Mouse (Mus musculus) hindbrain, embryonic 11.5 days (tissue): Measurements from ENCODE around the gene Nek3. TPM values are rescaled to one million over a fixed set of nuclear protein-coding genes. Genes with fewer than 3 reads are reported as not detected.

ENCODE experiments used
- ATAC-seq: fragments of 200-750 bp; cut with Nextera tagmentation; 2 replicates; pipeline ENCODE4 v1.8.0; 2017; ENCODE audit warnings: mild to moderate bottlenecking, moderate TSS enrichment, moderate library complexity; ENCODE audit not compliant: low FRiP score
- DNase-seq: peaks from one replicate; pipeline ENCODE4 v3.0.0-alpha.2; 2015; ENCODE audit warnings: low spot score
- H3K27ac ChIP-seq: fragments of 300-500 bp; sonication (generic); 2 replicates; pipeline ENCODE4 v1.5.1; 2014; ENCODE audit warnings: mild to moderate bottlenecking, low read depth, low read length
- H3K27me3 ChIP-seq: fragments of 300-500 bp; sonication (generic); 2 replicates; pipeline ENCODE4 v1.6.1; 2014; ENCODE audit warnings: mild to moderate bottlenecking, low read length, moderate library complexity, mixed read lengths; ENCODE audit not compliant: control insufficient read depth, insufficient read depth
- H3K36me3 ChIP-seq: fragments of 300-500 bp; sonication (generic); 2 replicates; pipeline ENCODE4 v1.6.1; 2014; ENCODE audit warnings: mild to moderate bottlenecking, low read length, moderate library complexity, mixed read lengths; ENCODE audit not compliant: control insufficient read depth, insufficient read depth
- H3K4me1 ChIP-seq: fragments of 300-500 bp; sonication (generic); replicated peaks from 2 replicates; pipeline ENCODE4 v1.6.1; 2014; ENCODE audit warnings: low read length, mixed read lengths; ENCODE audit not compliant: control insufficient read depth, insufficient read depth
- H3K4me2 ChIP-seq: fragments of 300-500 bp; sonication (generic); replicated peaks from 2 replicates; pipeline ENCODE4 v1.6.1; 2014; ENCODE audit warnings: mild to moderate bottlenecking, low read depth, low read length
- H3K4me3 ChIP-seq: fragments of 300-500 bp; sonication (generic); 2 replicates; pipeline ENCODE4 v1.5.1; 2014; ENCODE audit warnings: low read depth, low read length
- H3K9ac ChIP-seq: fragments of 300-500 bp; sonication (generic); 2 replicates; pipeline ENCODE4 v1.6.1; 2014; ENCODE audit warnings: low read depth, low read length
- H3K9me3 ChIP-seq: fragments of 300-500 bp; sonication (generic); 2 replicates; pipeline ENCODE4 v1.6.1; 2016; ENCODE audit warnings: low read length; ENCODE audit not compliant: control insufficient read depth
- WGBS: fragments of 180-500 bp; shearing (Covaris S2); extraction: QIAGEN DNeasy Blood & Tissue Kit; methylation state at CpG from one replicate; pipeline ENCODE4 v1.1.7; 2014; 5-methylcytosine and 5-hydroxymethylcytosine counted together
- polyA plus RNA-seq: library from polyadenylated mRNA; unstranded; fragments of >200 nt; fragmentation: Nextera tagmentation; extraction: Ambion mirVana; gene quantifications from 2 replicates; pipeline ENCODE4 v1.2.1, GENCODE M21; 2014

Gene Nek3
- polyA plus RNA-seq, 1 experiment from 2014 or later, result 10.5 TPM

DNA sequence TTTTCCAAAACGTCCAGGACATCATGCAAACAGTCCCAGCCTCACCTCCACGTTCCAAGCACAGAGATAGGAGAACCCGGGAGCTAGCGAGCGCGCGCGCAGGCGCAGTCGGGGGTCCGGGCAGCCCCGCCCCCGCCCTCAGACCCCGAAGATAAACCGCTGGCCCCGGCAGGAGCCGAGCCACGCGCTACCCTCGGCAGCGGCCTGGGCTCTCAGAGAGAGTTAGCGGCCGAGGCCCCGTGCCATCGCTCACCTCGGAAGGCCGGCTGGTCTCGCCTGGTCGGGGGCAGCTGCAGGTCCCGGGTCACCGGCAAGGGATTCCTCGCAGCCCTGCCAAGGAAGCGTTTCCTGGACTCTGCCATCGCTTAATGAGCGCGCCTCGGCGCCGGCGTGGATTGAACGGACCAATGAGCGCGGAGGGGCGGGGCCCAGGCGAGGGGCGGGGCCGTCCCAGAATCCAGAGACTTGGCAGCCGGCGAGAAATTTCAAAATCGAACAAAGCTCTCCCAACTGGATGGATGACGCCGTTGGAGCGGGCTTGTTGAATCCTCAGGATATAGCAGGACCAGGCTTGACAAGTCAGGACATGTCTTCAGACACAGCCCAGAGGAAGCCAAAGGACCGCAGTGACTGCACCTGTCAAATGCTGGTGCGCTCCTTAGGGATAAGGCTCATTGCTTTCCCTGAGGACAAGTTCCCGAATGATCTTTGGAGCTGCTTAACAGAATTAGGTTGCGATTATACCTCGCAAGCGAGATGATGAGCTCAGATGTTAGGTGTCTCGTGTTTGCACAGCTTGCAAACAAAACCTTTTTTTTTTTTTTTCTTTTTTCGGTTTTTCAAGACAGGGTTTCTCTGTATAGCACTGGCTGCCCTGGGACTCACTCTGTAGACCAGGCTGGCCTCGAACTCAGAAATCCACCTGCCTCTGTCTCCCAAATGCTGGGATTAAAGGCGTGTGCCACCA lies 19.5 kb upstream of the Nek3 start, which contains the start of gene Ckap2:
Gene Ckap2, minus strand, starts transcription at position 389 of the 967 bp plus-strand sequence.
- Histone ChIP-seq H3K4me2 (peak within 1 kb of the TSS; percentile 68), H3K4me1 (no peaks in the 10 kb centered on the region), H3K36me3 (no peaks in the 10 kb centered on the region), H3K9me3 (no peaks in the 10 kb centered on the region), H3K27ac (peak within 1 kb of the TSS; percentile 79), H3K4me3 (peak within 1 kb of the TSS; percentile 77), H3K9ac (peak within 1 kb of the TSS; percentile 75), H3K27me3 (no peaks in the 10 kb centered on the region)
- ATAC-seq (peak; percentile 98), DNase-seq (peak; percentile 96)
- WGBS, result 3% methylated on average over 62 of the region's 63 CpGs

DNA sequence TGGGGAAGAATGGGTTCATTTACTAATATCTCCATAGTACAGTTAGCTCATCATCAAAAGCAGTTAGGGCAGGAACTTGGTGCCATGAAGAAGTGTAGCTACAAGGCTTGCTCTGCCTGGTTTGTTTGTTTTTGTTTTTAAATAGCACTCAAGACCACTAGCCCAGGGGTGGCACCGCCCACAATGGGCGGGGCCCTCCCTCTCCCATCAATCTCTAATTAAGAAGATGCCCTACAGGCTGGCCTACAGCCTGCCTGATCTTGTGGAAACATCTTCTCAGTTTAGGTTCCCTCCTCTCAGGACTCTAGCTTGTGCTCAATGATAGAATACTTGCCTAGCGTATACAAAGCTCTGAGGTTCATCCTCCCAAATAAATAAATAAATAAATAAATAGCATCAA lies 18.6 kb upstream of the Nek3 start:
- ATAC-seq (peak; percentile 75), DNase-seq (peak; percentile 72)
- Histone ChIP-seq H3K9ac (peak overlapping the region; percentile 75), H3K27ac (no peak overlapping the region), H3K4me2 (peak overlapping the region; percentile 68), H3K4me3 (peak overlapping the region; percentile 77), H3K36me3 (no peaks in the 10 kb centered on the region), H3K9me3 (no peaks in the 10 kb centered on the region), H3K4me1 (no peaks in the 10 kb centered on the region), H3K27me3 (no peaks in the 10 kb centered on the region)
- WGBS, result 1% methylated on average over 3 of the region's 3 CpGs

DNA sequence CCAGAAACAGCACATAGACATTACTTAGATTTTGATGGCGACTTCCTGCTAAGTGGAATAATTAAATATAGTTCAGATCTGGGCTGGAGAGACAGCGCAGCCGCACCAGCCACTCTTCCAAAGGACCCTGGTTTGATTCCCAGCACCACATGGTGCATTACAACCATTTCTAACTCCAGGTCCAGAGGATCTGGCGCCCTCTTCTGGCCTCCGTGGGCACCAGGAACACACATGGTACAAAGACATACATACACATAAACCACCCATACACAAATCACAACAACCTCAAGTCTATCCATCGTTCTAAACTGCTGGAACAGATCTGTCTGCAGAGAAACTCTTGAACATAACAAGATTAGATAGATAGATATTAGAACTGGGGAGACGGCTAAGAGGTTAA lies 9.7 kb upstream of the Nek3 start:
- H3K4me2 ChIP-seq, result no peak overlapping the region
- peaks cover 14% of the 10 kb centered on the region; the same call in 1 of the 2 replicates for H3K36me3 ChIP-seq
- no peak overlapping the region for H3K27ac ChIP-seq
- H3K9me3 ChIP-seq, result no peaks in the 10 kb centered on the region
- H3K4me3 ChIP-seq, result no peak overlapping the region
- ATAC-seq (no peak), DNase-seq (no peak)
- H3K27me3 ChIP-seq, result no peaks in the 10 kb centered on the region
- WGBS, result 96% methylated on average over 7 of the region's 7 CpGs
- H3K9ac ChIP-seq, result no peak overlapping the region
- no peaks in the 10 kb centered on the region for H3K4me1 ChIP-seq

DNA sequence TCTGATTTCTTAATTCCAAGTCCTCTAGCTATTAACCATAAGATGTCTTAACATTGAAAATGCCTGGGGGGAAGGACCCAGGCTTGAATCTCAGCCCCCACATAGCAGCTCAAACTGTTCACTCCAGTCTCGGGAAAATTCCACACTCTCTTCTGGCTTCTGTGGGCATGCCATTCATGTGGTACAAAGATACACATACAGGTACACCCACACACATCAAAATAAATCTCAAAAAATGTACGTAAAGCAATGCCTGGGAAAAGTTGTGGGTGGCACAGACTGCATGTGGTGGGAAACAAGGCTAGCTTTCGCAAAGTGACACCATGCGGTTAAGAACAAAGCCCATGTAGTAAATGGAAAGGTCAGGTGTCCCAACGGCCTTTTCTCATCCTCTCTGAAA lies 2.9 kb upstream of the Nek3 start:
- H3K4me1 ChIP-seq, result no peaks in the 10 kb centered on the region
- no peaks in the 10 kb centered on the region for H3K9me3 ChIP-seq
- H3K27me3 ChIP-seq, result no peaks in the 10 kb centered on the region
- 94% methylated on average over 5 of the region's 5 CpGs for WGBS
- ATAC-seq (no peak), DNase-seq (no peak)
- H3K4me3 ChIP-seq, result no peak overlapping the region
- H3K27ac ChIP-seq, result no peak overlapping the region
- no peak overlapping the region for H3K9ac ChIP-seq
- no peak overlapping the region for H3K4me2 ChIP-seq
- peaks cover 2% of the 10 kb centered on the region; the same call in 1 of the 2 replicates for H3K36me3 ChIP-seq

DNA sequence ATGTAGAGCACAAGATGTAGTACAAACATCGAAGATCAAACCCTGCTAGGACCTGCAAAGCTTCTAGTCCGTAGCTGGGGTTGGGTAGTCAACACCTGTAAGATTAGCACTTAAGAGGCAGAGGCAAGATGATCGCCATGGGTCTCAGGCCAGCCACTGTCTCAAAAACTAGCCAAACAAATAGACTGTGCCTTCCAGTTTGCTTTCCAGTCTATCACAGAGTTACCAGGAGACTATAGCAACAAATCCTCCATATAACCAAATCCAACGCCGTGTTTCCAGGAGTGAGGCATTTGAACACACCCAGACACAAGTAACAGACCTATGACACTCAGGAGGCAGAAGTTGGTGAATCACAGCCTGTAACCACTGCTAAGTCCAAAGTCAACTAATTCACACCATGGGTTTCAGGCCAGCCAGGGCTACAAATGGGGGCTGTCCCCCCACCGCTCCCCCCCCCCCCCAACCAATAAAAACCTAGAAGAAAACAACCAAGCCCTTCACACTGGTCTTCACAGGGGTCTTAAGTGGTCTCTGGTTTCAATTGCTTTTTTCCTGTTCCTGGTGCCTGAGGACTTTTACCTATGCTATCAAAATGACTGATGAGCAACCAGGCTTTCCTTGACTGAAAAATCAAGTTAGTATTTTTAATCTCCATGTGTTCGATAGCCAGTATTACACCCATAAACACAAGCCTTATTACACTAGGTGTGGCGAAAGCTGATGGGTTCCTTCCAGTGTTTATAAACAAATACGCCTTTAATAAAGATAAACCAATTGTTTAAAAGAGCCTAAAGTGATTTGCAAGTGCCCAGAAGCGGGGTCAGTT lies 770 bp downstream of the Nek3 start:
- Histone ChIP-seq H3K27ac (peak overlapping the region; percentile 70; the same call in 1 of the 2 replicates), H3K9me3 (no peaks in the 10 kb centered on the region), H3K4me2 (peak overlapping the region; percentile 15), H3K4me1 (no peaks in the 10 kb centered on the region), H3K27me3 (no peaks in the 10 kb centered on the region), H3K4me3 (peak overlapping the region; percentile 57), H3K36me3 (no peaks in the 10 kb centered on the region), H3K9ac (peak overlapping the region; percentile 47)
- 59% methylated on average over 10 of the region's 10 CpGs for WGBS
- DNase-seq (peak; percentile 7), ATAC-seq (peak; percentile 62)

DNA sequence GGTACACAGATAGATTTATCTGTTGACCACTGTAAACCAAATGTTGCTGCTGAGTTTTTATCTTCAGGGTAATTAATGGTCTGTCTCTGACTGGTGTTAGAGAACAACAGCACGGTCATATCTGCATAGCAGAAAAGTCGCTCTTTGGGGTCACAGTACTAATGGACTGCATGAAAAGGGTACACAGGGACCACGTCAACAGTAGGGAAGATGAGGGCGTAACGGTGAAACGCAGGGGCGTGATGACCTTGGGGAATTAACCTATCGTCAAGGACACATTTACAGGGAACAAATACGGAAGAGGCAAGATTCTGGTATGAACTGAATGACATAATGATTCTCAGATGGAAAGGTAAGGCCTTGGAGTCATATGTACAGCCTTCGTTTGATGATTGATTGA lies 1.8 kb downstream of the Nek3 start:
- Histone ChIP-seq H3K27ac (no peak overlapping the region), H3K4me1 (no peaks in the 10 kb centered on the region), H3K9ac (no peak overlapping the region), H3K9me3 (no peaks in the 10 kb centered on the region), H3K4me2 (no peak overlapping the region), H3K4me3 (no peak overlapping the region), H3K27me3 (no peaks in the 10 kb centered on the region), H3K36me3 (no peaks in the 10 kb centered on the region)
- 93% methylated on average over 10 of the region's 10 CpGs for WGBS
- DNase-seq (no peak), ATAC-seq (no peak)

DNA sequence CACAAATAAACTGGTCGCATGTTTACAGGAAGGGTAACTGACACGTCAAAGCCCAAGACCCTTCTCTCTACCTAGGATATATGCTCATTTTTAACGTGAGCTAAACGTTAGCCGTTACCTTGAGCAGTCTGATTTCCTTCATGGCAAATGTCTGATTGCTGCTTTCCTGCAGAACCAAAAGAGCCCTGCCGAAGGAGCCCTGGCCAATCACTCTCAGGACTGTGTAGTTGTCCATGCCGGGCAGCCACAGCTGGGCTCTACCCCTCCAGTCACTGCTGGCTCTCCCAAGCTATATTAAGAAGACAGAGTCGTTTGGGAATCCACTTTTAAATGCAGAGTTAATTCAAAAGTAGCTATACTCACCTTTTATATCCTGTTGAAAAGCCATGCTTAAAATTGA lies 4.0 kb downstream of the Nek3 start:
- no peak overlapping the region for H3K4me3 ChIP-seq
- no peaks in the 10 kb centered on the region for H3K9me3 ChIP-seq
- no peaks in the 10 kb centered on the region for H3K36me3 ChIP-seq
- 93% methylated on average over 8 of the region's 8 CpGs for WGBS
- DNase-seq (no peak), ATAC-seq (no peak)
- H3K27me3 ChIP-seq, result no peaks in the 10 kb centered on the region
- H3K9ac ChIP-seq, result no peak overlapping the region
- H3K27ac ChIP-seq, result no peak overlapping the region
- no peak overlapping the region for H3K4me2 ChIP-seq
- H3K4me1 ChIP-seq, result no peaks in the 10 kb centered on the region

DNA sequence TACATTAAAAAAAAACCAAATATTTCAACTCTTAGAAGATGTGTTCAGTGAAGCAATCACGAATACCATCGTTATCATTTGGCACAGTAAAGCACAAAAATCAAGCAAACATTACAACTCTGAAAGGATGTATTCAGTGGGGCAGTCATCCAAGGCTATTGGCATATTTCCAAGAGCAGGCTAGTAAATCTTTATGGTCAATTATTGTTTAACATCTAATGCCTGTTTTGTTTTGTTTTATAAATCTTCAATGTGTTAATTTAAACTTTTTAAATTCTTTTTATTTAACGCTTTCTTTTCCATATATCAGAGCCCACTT lies 15.9 kb downstream of the Nek3 start:
- no peak for ATAC-seq
- H3K9ac ChIP-seq, result no peak overlapping the region
- H3K36me3 ChIP-seq, result no peaks in the 10 kb centered on the region
- H3K27me3 ChIP-seq, result no peaks in the 10 kb centered on the region
- no peaks in the 10 kb centered on the region for H3K9me3 ChIP-seq
- WGBS, result 93% methylated on average over 3 of the region's 3 CpGs
- no peaks in the 10 kb centered on the region for H3K4me1 ChIP-seq
- H3K4me2 ChIP-seq, result no peak overlapping the region
- no peak overlapping the region for H3K4me3 ChIP-seq
- no peak for DNase-seq
- no peak overlapping the region for H3K27ac ChIP-seq
